Mouse (Mus musculus) cerebellum, adult 9-11 months (tissue): ENCODE measurements around the gene Arxes2.

Experiments used
- DNase-seq: peaks from one replicate; pipeline ENCODE4 v3.0.0; 2022

Arxes2 gene

DNA sequence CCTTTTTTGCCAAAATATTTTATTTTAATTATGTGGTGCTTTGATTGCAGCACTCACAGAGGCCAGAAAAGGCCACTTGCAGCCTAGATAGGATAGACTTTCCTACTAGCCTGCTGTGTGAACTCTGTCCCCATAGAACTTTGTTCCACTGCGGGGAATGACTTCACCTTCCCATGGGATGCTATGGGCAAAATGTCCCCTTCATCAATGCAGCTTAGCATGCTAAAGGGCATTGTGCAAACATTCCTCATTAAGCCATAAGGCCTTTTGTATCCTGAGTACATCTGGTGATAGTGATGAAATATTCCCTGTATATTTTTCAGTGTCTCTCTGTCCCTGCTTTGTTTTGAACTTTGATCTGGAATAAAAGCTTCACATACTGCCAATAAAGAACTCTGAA, 50.1 kb downstream of the Arxes2 start:
- DNase-seq: no peak
